Mouse (Mus musculus): ENCODE measurements around the gene Ntf5. TPM values are rescaled to one million over a fixed set of nuclear protein-coding genes. Genes with fewer than 3 reads are reported as not detected.

Gene Ntf5
- polyA plus RNA-seq (2014; fragmentation: Illumina TruSeq; extraction: RNeasy Lipid Tissue Mini Kit (QIAGEN cat#74804); ENCODE audit: insufficient read depth, low read depth, low replicate concordance), result 3.0 TPM

GRCm38 (mm10) chr7:45413113-45413863 is at the start of gene Ntf5:
Ntf5 (plus strand) TSS chr7:45413695.

GRCm38 (mm10) chr7:45366652-45367019 is 46.9 kb upstream of the Ntf5 start, which contains the start of gene Ppfia3:
Ppfia3 (minus strand) TSS chr7:45367019.

GRCm38 (mm10) chr7:45370475-45371311 is 42.8 kb upstream of the Ntf5 start, which contains the start of gene Lin7b:
Lin7b (minus strand) TSS chr7:45370583.

GRCm38 (mm10) chr7:45395578-45396336 is 17.7 kb upstream of the Ntf5 start, which contains the start of gene Snrnp70:
Snrnp70 (minus strand) TSS chr7:45395742.

GRCm38 (mm10) chr7:45405091-45406075 is 8.1 kb upstream of the Ntf5 start, which contains the start of gene Kcna7:
Kcna7 (plus strand) TSS chr7:45405653.

GRCm38 (mm10) chr7:45420615-45420919 is 7.1 kb downstream of the Ntf5 start, which contains the start of gene Lhb:
Lhb (plus strand) TSS chr7:45420820.

GRCm38 (mm10) chr7:45434203-45435015 is 20.9 kb downstream of the Ntf5 start, which contains the start of gene Gys1:
Gys1 (plus strand) TSS chr7:45434844.

GRCm38 (mm10) chr7:45437521-45438276 is 24.2 kb downstream of the Ntf5 start, which contains the start of gene Ruvbl2:
Ruvbl2 (minus strand) TSS chr7:45438096.

GRCm38 (mm10) chr7:45459564-45460140 is 46.2 kb downstream of the Ntf5 start, which contains the start of gene Ftl1:
Ftl1 (minus strand) TSS chr7:45459884.

GRCm38 (mm10) chr7:45466283-45467089 is 53.0 kb downstream of the Ntf5 start, which contains the start of gene Bax:
Bax (minus strand) TSS chr7:45466898.

Other genes with a start within 250 kb of the Ntf5 start
- gene Slc17a7, start 249.7 kb upstream of the Ntf5 start, polyA plus RNA-seq (2014; fragmentation: Illumina TruSeq; extraction: RNeasy Lipid Tissue Mini Kit (QIAGEN cat#74804); ENCODE audit: insufficient read depth, low read depth, low replicate concordance), result 1.1 TPM
- gene Gfy, start 234.1 kb upstream of the Ntf5 start, polyA plus RNA-seq (2014; fragmentation: Illumina TruSeq; extraction: RNeasy Lipid Tissue Mini Kit (QIAGEN cat#74804); ENCODE audit: insufficient read depth, low read depth, low replicate concordance), result not detected
- not detected for gene Pth2, start 232.7 kb upstream of the Ntf5 start, polyA plus RNA-seq (2014; fragmentation: Illumina TruSeq; extraction: RNeasy Lipid Tissue Mini Kit (QIAGEN cat#74804); ENCODE audit: insufficient read depth, low read depth, low replicate concordance)
- gene Ccdc155, start 208.8 kb upstream of the Ntf5 start, polyA plus RNA-seq (2014; fragmentation: Illumina TruSeq; extraction: RNeasy Lipid Tissue Mini Kit (QIAGEN cat#74804); ENCODE audit: insufficient read depth, low read depth, low replicate concordance), result 1.5 TPM
- gene Dkkl1, start 201.5 kb upstream of the Ntf5 start, polyA plus RNA-seq (2014; fragmentation: Illumina TruSeq; extraction: RNeasy Lipid Tissue Mini Kit (QIAGEN cat#74804); ENCODE audit: insufficient read depth, low read depth, low replicate concordance), result 0.81 TPM
- gene Tead2, start 197.9 kb upstream of the Ntf5 start, polyA plus RNA-seq (2014; fragmentation: Illumina TruSeq; extraction: RNeasy Lipid Tissue Mini Kit (QIAGEN cat#74804); ENCODE audit: insufficient read depth, low read depth, low replicate concordance), result 16.7 TPM
- 36.3 TPM for gene Cd37, start 174.6 kb upstream of the Ntf5 start, polyA plus RNA-seq (2014; fragmentation: Illumina TruSeq; extraction: RNeasy Lipid Tissue Mini Kit (QIAGEN cat#74804); ENCODE audit: insufficient read depth, low read depth, low replicate concordance)
- gene Slc6a16, start 172.6 kb upstream of the Ntf5 start, polyA plus RNA-seq (2014; fragmentation: Illumina TruSeq; extraction: RNeasy Lipid Tissue Mini Kit (QIAGEN cat#74804); ENCODE audit: insufficient read depth, low read depth, low replicate concordance), result not detected
- gene Slc6a21, start 136.2 kb upstream of the Ntf5 start, polyA plus RNA-seq (2014; fragmentation: Illumina TruSeq; extraction: RNeasy Lipid Tissue Mini Kit (QIAGEN cat#74804); ENCODE audit: insufficient read depth, low read depth, low replicate concordance), result not detected
- 26.8 TPM for gene Trpm4, start 79.9 kb upstream of the Ntf5 start, polyA plus RNA-seq (2014; fragmentation: Illumina TruSeq; extraction: RNeasy Lipid Tissue Mini Kit (QIAGEN cat#74804); ENCODE audit: insufficient read depth, low read depth, low replicate concordance)
- 4.6 TPM for gene Hrc, start 78.4 kb upstream of the Ntf5 start, polyA plus RNA-seq (2014; fragmentation: Illumina TruSeq; extraction: RNeasy Lipid Tissue Mini Kit (QIAGEN cat#74804); ENCODE audit: insufficient read depth, low read depth, low replicate concordance)
- gene Ppfia3, start 46.7 kb upstream of the Ntf5 start, polyA plus RNA-seq (2014; fragmentation: Illumina TruSeq; extraction: RNeasy Lipid Tissue Mini Kit (QIAGEN cat#74804); ENCODE audit: insufficient read depth, low read depth, low replicate concordance), result 0.80 TPM
- gene Lin7b, start 43.1 kb upstream of the Ntf5 start, polyA plus RNA-seq (2014; fragmentation: Illumina TruSeq; extraction: RNeasy Lipid Tissue Mini Kit (QIAGEN cat#74804); ENCODE audit: insufficient read depth, low read depth, low replicate concordance), result not detected
- gene Snrnp70, start 18.0 kb upstream of the Ntf5 start, polyA plus RNA-seq (2014; fragmentation: Illumina TruSeq; extraction: RNeasy Lipid Tissue Mini Kit (QIAGEN cat#74804); ENCODE audit: insufficient read depth, low read depth, low replicate concordance), result 123 TPM
- not detected for gene Kcna7, start 8.0 kb upstream of the Ntf5 start, polyA plus RNA-seq (2014; fragmentation: Illumina TruSeq; extraction: RNeasy Lipid Tissue Mini Kit (QIAGEN cat#74804); ENCODE audit: insufficient read depth, low read depth, low replicate concordance)
- 5.9 TPM for gene Lhb, start 7.1 kb downstream of the Ntf5 start, polyA plus RNA-seq (2014; fragmentation: Illumina TruSeq; extraction: RNeasy Lipid Tissue Mini Kit (QIAGEN cat#74804); ENCODE audit: insufficient read depth, low read depth, low replicate concordance)
- gene Gys1, start 21.1 kb downstream of the Ntf5 start, polyA plus RNA-seq (2014; fragmentation: Illumina TruSeq; extraction: RNeasy Lipid Tissue Mini Kit (QIAGEN cat#74804); ENCODE audit: insufficient read depth, low read depth, low replicate concordance), result 8.9 TPM
- 33.3 TPM for gene Ruvbl2, start 24.4 kb downstream of the Ntf5 start, polyA plus RNA-seq (2014; fragmentation: Illumina TruSeq; extraction: RNeasy Lipid Tissue Mini Kit (QIAGEN cat#74804); ENCODE audit: insufficient read depth, low read depth, low replicate concordance)
- gene Ftl1, start 46.2 kb downstream of the Ntf5 start, polyA plus RNA-seq (2014; fragmentation: Illumina TruSeq; extraction: RNeasy Lipid Tissue Mini Kit (QIAGEN cat#74804); ENCODE audit: insufficient read depth, low read depth, low replicate concordance), result 2,902 TPM
- 93.3 TPM for gene Bax, start 53.2 kb downstream of the Ntf5 start, polyA plus RNA-seq (2014; fragmentation: Illumina TruSeq; extraction: RNeasy Lipid Tissue Mini Kit (QIAGEN cat#74804); ENCODE audit: insufficient read depth, low read depth, low replicate concordance)
- not detected for gene Tulp2, start 68.2 kb downstream of the Ntf5 start, polyA plus RNA-seq (2014; fragmentation: Illumina TruSeq; extraction: RNeasy Lipid Tissue Mini Kit (QIAGEN cat#74804); ENCODE audit: insufficient read depth, low read depth, low replicate concordance)
- gene Gm45808, start 73.1 kb downstream of the Ntf5 start, polyA plus RNA-seq (2014; fragmentation: Illumina TruSeq; extraction: RNeasy Lipid Tissue Mini Kit (QIAGEN cat#74804); ENCODE audit: insufficient read depth, low read depth, low replicate concordance), result not detected
- gene Dhdh, start 75.1 kb downstream of the Ntf5 start, polyA plus RNA-seq (2014; fragmentation: Illumina TruSeq; extraction: RNeasy Lipid Tissue Mini Kit (QIAGEN cat#74804); ENCODE audit: insufficient read depth, low read depth, low replicate concordance), result 5.0 TPM
- gene Nucb1, start 96.7 kb downstream of the Ntf5 start, polyA plus RNA-seq (2014; fragmentation: Illumina TruSeq; extraction: RNeasy Lipid Tissue Mini Kit (QIAGEN cat#74804); ENCODE audit: insufficient read depth, low read depth, low replicate concordance), result 134 TPM
- 62.8 TPM for gene Ppp1r15a, start 112.6 kb downstream of the Ntf5 start, polyA plus RNA-seq (2014; fragmentation: Illumina TruSeq; extraction: RNeasy Lipid Tissue Mini Kit (QIAGEN cat#74804); ENCODE audit: insufficient read depth, low read depth, low replicate concordance)
- gene Plekha4, start 112.6 kb downstream of the Ntf5 start, polyA plus RNA-seq (2014; fragmentation: Illumina TruSeq; extraction: RNeasy Lipid Tissue Mini Kit (QIAGEN cat#74804); ENCODE audit: insufficient read depth, low read depth, low replicate concordance), result 5.7 TPM
- gene Hsd17b14, start 141.2 kb downstream of the Ntf5 start, polyA plus RNA-seq (2014; fragmentation: Illumina TruSeq; extraction: RNeasy Lipid Tissue Mini Kit (QIAGEN cat#74804); ENCODE audit: insufficient read depth, low read depth, low replicate concordance), result 0.54 TPM
- gene Bcat2, start 156.5 kb downstream of the Ntf5 start, polyA plus RNA-seq (2014; fragmentation: Illumina TruSeq; extraction: RNeasy Lipid Tissue Mini Kit (QIAGEN cat#74804); ENCODE audit: insufficient read depth, low read depth, low replicate concordance), result 43.0 TPM
- not detected for gene Fgf21, start 201.8 kb downstream of the Ntf5 start, polyA plus RNA-seq (2014; fragmentation: Illumina TruSeq; extraction: RNeasy Lipid Tissue Mini Kit (QIAGEN cat#74804); ENCODE audit: insufficient read depth, low read depth, low replicate concordance)
- not detected for gene Fut1, start 203.6 kb downstream of the Ntf5 start, polyA plus RNA-seq (2014; fragmentation: Illumina TruSeq; extraction: RNeasy Lipid Tissue Mini Kit (QIAGEN cat#74804); ENCODE audit: insufficient read depth, low read depth, low replicate concordance)
- 0.38 TPM for gene Izumo1, start 208.1 kb downstream of the Ntf5 start, polyA plus RNA-seq (2014; fragmentation: Illumina TruSeq; extraction: RNeasy Lipid Tissue Mini Kit (QIAGEN cat#74804); ENCODE audit: insufficient read depth, low read depth, low replicate concordance)
- gene Rasip1, start 213.8 kb downstream of the Ntf5 start, polyA plus RNA-seq (2014; fragmentation: Illumina TruSeq; extraction: RNeasy Lipid Tissue Mini Kit (QIAGEN cat#74804); ENCODE audit: insufficient read depth, low read depth, low replicate concordance), result 47.4 TPM
- 1.9 TPM for gene Mamstr, start 226.3 kb downstream of the Ntf5 start, polyA plus RNA-seq (2014; fragmentation: Illumina TruSeq; extraction: RNeasy Lipid Tissue Mini Kit (QIAGEN cat#74804); ENCODE audit: insufficient read depth, low read depth, low replicate concordance)